In genomic region chr12:108893715-108894431, GRCm38 (mm10) we compare ENCODE assay signal across 1 mouse cellular context.
TF ChIP-seq lines count a peak whose summit lies in the region.

TSS of gene Wars (minus strand) at chr12:108894174.

TF ChIP-seq in MEL, 35 proteins besides CTCF, POLR2A, EP300 and RAD21 (continued from another document):
- TF ChIP-seq MEF2A (IDR thresholded peaks at IDR 0.05; ENCODE audit: extremely low read depth, insufficient replicate concordance, low read depth, low read length, poor library complexity, severe bottlenecking) (peak; percentile 61; the same call in 1 of the 2 replicates), USF2 (IDR thresholded peaks at IDR 0.05; ENCODE audit: borderline replicate concordance in 1 of 2, insufficient read depth in 1 of 2, low read depth in 1 of 2, low read length in 2 of 2) (no peak), JUND (IDR thresholded peaks at IDR 0.05; ENCODE audit: low read depth, low read length) (no peak), NELFE (IDR thresholded peaks at IDR 0.05; ENCODE audit: low read depth, low read length) (peak; percentile 87)
